Mouse (Mus musculus) liver, embryonic 13.5 days (tissue): ENCODE data around the gene 4930503E14Rik. TPM values are rescaled to one million over a fixed set of nuclear protein-coding genes. Genes with fewer than 3 reads are reported as not detected.
"Not testable (repeated sequence)": the region's sequence is repeated elsewhere in the genome, so short reads cannot be mapped to it uniquely, and the experiment has no call there.

ENCODE experiments used
- ATAC-seq: fragments of 200-750 bp; cut with Nextera tagmentation; 2 replicates; pipeline ENCODE4 v1.8.0; 2017; ENCODE audit warnings: low read depth, mild to moderate bottlenecking, moderate number of reproducible peaks, moderate library complexity
- DNase-seq: peaks from one replicate; pipeline ENCODE4 v3.0.0; 2022
- H3K27ac ChIP-seq: fragments of 300-500 bp; sonication (generic); 2 replicates; pipeline ENCODE4 v1.5.1; 2015; ENCODE audit warnings: moderate library complexity, mild to moderate bottlenecking, inconsistent platforms
- H3K27me3 ChIP-seq: fragments of 300-500 bp; sonication (generic); 2 replicates; pipeline ENCODE4 v1.6.1; 2015; ENCODE audit warnings: mild to moderate bottlenecking, inconsistent platforms
- H3K36me3 ChIP-seq: fragments of 300-500 bp; sonication (generic); 2 replicates; pipeline ENCODE4 v1.6.1; 2015; ENCODE audit warnings: mild to moderate bottlenecking, inconsistent platforms
- H3K4me1 ChIP-seq: fragments of 300-500 bp; sonication (generic); replicated peaks from 2 replicates; pipeline ENCODE4 v1.6.1; 2015; ENCODE audit warnings: inconsistent platforms
- H3K4me2 ChIP-seq: fragments of 300-500 bp; sonication (generic); 2 replicates; pipeline ENCODE4 v1.6.1; 2015; ENCODE audit warnings: inconsistent platforms, mild to moderate bottlenecking, moderate library complexity
- H3K4me3 ChIP-seq: fragments of 300-500 bp; sonication (generic); replicated peaks from 2 replicates; pipeline ENCODE4 v1.5.1; 2015; ENCODE audit warnings: mild to moderate bottlenecking, inconsistent platforms
- H3K9ac ChIP-seq: fragments of 300-500 bp; sonication (generic); 2 replicates; pipeline ENCODE4 v1.6.1; 2015; ENCODE audit warnings: mild to moderate bottlenecking, inconsistent platforms
- H3K9me3 ChIP-seq: fragments of 300-500 bp; sonication (generic); replicated peaks from 2 replicates; pipeline ENCODE4 v1.6.1; 2016; ENCODE audit warnings: inconsistent platforms
- WGBS: fragments of 180-500 bp; shearing (Covaris S2); methylation state at CpG from one replicate; pipeline ENCODE4 v1.1.7; 2015; ENCODE audit not compliant: insufficient replicate concordance; 5-methylcytosine and 5-hydroxymethylcytosine counted together
- polyA plus RNA-seq: library from polyadenylated mRNA; unstranded; fragments of >200 nt; fragmentation: Nextera tagmentation; extraction: Ambion mirVana; gene quantifications from 2 replicates; pipeline ENCODE4 v1.2.1, GENCODE M21; 2015

4930503E14Rik gene
- polyA plus RNA-seq: not detected in 2 replicates

DNA sequence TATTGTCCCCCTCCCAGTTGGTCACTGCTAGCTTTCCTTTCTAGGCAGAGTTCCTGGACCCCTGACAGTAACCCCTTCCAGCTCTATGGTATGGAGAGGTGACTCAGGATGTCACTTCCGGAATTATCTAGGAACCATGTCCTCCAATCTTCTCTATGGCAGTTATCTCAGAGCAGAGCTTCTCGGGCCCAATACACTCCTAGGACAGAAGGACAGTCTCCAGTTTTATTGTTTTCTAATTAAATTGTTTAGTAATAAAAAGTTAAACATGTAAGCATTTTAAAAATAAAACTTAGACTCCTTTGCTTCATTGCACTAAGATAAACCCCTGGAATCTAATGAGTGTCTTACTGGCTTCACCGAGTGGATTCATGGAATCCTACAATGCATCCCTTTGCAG is at the start of gene 4930503E14Rik:
4930503E14Rik (minus strand) TSS at position 101 of the 400 bp plus-strand sequence.
- not testable (repeated sequence) for ATAC-seq, H3K9me3 ChIP-seq, H3K27me3 ChIP-seq, H3K9ac ChIP-seq, H3K36me3 ChIP-seq, H3K27ac ChIP-seq, DNase-seq, H3K4me1 ChIP-seq, H3K4me3 ChIP-seq, H3K4me2 ChIP-seq
- 60% methylated on average over 3 of the region's 3 CpGs for WGBS

DNA sequence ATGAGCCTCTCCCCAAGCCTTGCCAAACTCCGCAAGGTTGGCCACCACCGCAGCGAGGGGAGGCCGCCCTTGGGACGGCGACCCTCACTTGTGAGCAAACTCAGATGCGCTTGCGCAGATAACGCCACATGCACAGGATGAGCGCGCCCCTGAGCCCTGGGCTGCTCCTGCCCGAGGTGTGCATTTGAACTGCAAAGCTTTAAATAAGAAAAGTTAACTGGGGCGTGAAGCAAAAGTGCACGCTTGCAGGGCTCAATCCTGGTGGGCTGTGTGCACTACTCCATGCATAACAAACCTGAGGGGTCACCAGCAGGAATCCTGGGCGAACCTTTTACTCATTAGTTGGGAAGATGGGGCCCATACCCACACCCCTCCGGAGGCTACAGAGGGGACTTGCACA is 35.0 kb upstream of the 4930503E14Rik start:
- WGBS: 77% methylated on average over 16 of the region's 16 CpGs
- Histone ChIP-seq H3K9ac (no peak overlapping the region), H3K36me3 (no peaks in the 10 kb centered on the region), H3K4me3 (no peak overlapping the region), H3K4me2 (no peak overlapping the region), H3K4me1 (no peaks in the 10 kb centered on the region), H3K27ac (no peak overlapping the region), H3K27me3 (no peaks in the 10 kb centered on the region), H3K9me3 (peaks cover 29% of the 10 kb centered on the region)
- DNase-seq (no peak), ATAC-seq (no peak)

GRCm38 (mm10) chr14:44197361-44197760 is 15.7 kb downstream of the 4930503E14Rik start, which contains the start of gene Gm8212:
Gm8212 (plus strand) TSS chr14:44197661.
- not testable (repeated sequence) for H3K4me3 ChIP-seq, DNase-seq, ATAC-seq, H3K36me3 ChIP-seq, H3K4me2 ChIP-seq, H3K27me3 ChIP-seq, H3K9me3 ChIP-seq, H3K9ac ChIP-seq, H3K4me1 ChIP-seq, H3K27ac ChIP-seq
- 63% methylated on average over 2 of the region's 3 CpGs for WGBS

DNA sequence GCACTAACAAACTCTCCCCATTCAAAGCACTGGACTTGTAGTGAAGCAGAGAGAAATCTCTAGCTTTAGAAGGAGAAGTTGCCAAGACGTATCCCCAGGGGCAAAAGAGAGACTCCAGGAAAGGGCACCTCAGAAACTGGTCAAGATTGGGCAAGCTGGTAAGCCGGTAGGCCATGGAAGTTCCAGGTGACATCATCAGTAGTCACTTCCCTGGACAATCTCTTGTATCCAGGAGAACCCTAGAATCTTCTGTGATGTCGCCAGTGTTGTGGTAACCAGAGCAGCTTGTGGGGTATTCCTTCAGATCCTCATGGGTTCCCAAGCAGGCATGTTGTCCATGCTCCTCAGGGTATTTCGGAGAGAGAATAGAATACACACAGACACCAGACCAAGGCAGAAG is 89.5 kb downstream of the 4930503E14Rik start, which contains the start of gene Gm3327:
Gm3327 (plus strand) TSS at position 301 of the 400 bp plus-strand sequence.
- 69% methylated on average over 4 of the region's 4 CpGs for WGBS
- DNase-seq, ATAC-seq, H3K9ac ChIP-seq, H3K4me1 ChIP-seq, H3K27ac ChIP-seq, H3K27me3 ChIP-seq, H3K9me3 ChIP-seq, H3K36me3 ChIP-seq, H3K4me3 ChIP-seq, H3K4me2 ChIP-seq: not testable (repeated sequence)

Other genes with a start within 250 kb of the 4930503E14Rik start
- not detected in 2 replicates for gene Ang6, start 211.0 kb downstream of the 4930503E14Rik start, polyA plus RNA-seq
- 10.1 and 11.0 TPM in 2 replicates for gene Ear2, start 110.6 kb downstream of the 4930503E14Rik start, polyA plus RNA-seq
- not detected in 2 replicates for gene Gm3327, start 89.4 kb downstream of the 4930503E14Rik start, polyA plus RNA-seq
- not detected in 2 replicates for gene Gm8212, start 15.6 kb downstream of the 4930503E14Rik start, polyA plus RNA-seq
- gene Gm8220, start 72.3 kb upstream of the 4930503E14Rik start, polyA plus RNA-seq: not detected in 2 replicates
- gene Gm5930, start 125.3 kb upstream of the 4930503E14Rik start, polyA plus RNA-seq: not detected in 2 replicates
- not detected in 2 replicates for gene Gm8229, start 152.1 kb upstream of the 4930503E14Rik start, polyA plus RNA-seq
- not detected in 2 replicates for gene Gm3371, start 197.4 kb upstream of the 4930503E14Rik start, polyA plus RNA-seq
- gene Gm8232, start 220.4 kb upstream of the 4930503E14Rik start, polyA plus RNA-seq: not detected in 2 replicates